Mouse (Mus musculus): ENCODE results near the gene Pfdn6.
"Not testable (repeated sequence)": the region's sequence is repeated elsewhere in the genome, so short reads cannot be mapped to it uniquely, and the experiment has no call there.

Gene Pfdn6

DNA sequence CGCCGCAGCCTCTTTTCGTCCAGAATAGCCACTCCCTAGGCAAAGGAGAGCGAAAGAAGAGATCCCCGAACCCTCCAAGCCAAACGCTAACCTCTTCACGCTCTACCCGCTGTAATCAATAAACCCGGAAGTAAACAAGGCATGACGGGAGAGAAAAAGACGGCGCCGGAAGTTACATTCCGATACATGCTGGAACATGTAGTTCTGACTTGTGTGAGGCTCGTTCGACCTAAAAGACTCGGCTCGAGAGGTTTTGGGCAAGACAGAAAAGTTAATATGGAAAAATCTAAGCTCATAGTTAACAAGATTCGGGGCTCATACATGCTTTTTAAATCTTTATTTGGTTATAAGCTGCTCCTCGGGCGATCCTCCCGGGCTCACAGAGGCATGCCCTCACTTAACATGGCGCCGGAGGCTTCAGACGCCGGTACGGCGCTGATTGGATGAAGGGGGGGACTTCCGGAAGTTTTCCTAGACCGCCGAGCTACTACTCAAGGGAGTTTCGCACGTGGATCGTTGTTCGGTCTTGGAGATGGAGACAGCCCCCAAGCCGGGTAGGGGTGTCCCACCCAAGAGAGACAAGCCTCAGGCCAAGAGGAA, at the start of gene Pfdn6, which contains the start of gene Wdr46:
Gene Pfdn6 (minus strand): TSS at position 138 of the 600 bp plus-strand sequence.
Gene Wdr46 (plus strand): TSS at position 455 of the 600 bp plus-strand sequence.
- peak; percentile 89 for DNase-seq

DNA sequence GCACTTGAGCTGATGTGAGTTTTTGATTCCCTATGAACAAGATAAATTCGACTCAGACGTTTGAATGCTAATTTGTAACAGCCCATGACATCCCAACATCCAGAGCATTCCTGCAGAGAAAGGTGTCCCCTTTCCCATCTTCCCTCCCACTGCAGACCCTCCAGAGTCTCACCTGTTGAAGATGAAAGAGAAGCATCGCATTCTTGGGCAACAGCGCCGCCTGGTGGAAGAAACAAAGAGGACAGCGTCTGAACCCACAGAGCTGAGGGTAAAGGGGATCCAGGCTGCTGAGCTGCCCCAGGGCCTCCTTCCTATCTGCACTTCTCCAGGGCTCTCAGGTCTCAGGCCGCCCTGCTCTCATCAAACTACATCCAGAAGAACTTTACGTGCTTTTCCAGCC, 42.0 kb upstream of the Pfdn6 start:
- not testable (repeated sequence) for DNase-seq

DNA sequence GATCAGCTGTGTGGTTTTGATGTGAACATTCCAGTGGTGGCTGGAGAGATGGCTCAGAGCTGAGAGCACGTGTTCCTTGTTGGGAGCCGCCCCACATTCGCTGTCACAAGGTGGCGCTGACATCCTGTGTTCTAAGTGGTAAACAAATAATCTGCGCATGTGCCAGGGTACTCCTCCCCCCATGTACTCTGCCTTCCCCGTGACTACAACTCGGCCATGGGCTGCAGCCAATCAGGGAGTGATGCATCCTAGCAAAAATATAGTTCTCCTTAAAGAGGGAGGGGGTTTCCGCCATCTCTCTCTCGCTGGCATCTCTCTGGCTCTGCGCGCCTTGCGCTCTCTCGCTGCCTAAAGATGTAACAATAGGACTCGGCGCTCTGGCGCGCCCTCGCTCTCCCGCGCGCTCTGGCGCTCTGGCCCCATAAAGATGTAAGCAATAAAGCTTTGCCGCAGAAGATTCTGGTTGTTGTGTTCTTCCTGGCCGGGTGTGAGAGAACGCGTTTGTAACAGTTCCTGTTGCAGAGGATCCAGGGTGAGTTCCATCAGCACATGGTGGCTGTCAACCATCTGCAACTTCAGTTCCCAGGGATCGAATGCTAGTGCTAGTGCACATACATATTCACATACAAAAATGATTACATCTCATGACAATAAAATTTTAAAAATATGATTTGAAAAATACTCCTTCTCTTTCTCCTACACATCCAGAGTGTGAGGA, 41.2 kb upstream of the Pfdn6 start:
- peak; percentile 97 for DNase-seq

DNA sequence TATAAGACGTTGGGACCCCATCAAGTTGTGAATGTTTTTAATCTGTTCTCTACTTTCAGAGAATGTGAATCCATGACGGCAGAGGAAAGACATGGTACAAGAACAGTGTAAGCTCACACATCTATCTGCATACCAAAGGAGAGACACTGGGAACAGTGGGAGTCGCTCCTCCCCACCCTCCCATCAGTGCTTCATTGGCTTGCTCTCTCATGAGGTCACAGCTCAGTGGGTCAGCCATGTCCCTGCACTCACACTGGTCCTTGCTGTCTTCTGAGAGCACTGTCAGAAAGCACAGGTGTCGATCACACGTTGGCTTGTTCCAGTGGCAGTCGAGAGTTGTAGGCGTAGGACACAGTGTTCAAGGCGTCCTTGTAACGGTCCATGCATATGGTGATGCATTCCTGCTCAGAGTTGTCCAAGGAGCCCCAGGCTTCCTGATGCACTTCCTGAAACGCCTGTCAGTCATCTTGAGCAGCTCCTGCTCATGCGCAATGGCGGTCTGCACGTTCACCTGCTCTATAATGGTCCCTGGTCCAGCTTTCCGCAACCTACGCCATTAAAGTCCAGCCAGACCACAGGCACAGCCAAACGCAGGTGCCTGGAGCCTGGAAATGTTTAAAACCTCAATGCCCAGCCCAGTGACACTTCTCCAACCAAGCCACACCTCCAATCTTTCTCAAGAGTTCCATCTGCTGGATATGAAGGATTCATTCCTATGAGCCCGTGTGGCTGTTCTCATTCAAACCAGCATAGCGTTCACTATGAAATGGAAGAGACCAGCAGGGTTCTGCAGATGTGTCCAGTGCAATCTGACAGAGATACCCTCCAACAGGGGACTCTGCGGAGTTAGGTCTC, 40.3 kb upstream of the Pfdn6 start:
- DNase-seq: no peak

DNA sequence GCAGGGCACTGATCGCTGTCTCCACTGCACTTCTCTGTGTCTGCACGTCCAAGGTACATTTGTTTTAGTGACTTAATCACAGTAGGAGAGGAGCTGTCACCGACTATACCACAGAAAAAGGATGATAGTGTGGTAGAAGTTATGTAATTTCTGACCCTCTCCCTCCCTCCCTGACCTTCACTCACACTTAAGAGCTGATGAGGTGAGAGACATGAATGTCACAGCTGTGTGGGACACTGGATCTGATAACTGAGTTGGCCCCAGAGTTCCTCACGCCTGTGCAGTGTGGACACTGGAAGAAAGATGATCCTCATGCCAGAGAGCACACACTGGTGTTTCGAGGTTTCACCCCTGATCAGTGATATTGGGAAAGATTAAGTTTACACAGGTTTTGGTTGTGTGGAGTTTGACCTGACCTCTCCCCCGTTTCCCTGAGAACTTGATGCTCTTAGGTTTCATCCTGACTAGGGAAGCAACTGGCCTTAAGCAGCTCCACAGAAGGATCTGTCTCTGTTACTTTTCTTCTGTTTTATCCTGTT, 39.4 kb upstream of the Pfdn6 start:
- DNase-seq: no peak

DNA sequence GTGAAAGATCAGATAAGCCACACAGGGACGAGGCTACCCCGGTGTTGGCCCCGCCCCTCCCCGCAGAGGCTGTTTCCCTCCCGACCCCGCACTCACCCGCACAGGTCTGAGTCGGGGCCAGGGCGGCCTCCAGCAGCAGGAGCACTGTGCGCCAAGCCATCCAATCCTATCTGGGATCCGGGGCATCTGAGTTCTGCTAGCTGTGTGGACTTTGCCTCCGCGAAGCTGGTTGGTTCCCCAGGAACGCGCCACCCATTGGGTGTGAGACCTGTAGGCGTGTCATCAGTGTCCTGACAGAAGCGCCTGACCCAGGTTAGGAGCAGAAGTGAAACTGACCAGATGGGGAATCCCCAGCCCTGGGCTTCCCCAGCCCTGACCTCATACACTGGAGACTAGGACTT, 38.5 kb upstream of the Pfdn6 start:
- DNase-seq: peak; percentile 85

DNA sequence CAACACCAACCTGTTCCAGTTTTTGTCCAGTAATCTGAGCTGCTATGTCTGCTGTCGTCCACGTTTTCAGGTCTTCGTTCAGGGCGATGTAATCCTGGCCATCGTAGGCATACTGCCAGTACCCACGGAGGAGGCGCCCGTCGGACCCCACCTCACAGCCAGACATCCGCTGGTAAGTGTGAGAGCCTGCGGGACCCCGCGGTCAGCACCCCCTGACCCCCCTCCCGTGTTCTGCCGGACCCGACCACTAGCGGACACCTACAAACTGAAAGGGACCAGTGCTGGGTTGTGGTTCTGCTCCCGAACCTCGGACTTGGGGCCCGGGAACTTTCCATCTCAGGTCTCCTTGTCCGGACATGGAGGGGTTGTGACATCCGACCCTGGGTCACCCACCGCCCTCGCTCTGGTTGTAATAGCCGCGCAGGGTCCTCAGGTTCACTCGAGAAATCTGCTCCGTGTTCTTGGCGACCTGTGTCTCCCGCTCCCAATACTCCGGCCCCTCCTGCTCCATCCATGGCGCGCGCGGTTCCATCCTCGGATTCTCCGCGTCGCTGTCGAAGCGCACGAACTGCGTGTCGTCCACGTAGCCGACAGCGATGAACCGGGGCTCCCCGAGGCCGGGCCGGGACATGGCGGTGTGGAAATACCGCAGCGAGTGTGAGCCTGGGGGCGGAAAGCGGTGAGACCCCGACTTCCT, 37.9 kb upstream of the Pfdn6 start:
- DNase-seq: no peak

DNA sequence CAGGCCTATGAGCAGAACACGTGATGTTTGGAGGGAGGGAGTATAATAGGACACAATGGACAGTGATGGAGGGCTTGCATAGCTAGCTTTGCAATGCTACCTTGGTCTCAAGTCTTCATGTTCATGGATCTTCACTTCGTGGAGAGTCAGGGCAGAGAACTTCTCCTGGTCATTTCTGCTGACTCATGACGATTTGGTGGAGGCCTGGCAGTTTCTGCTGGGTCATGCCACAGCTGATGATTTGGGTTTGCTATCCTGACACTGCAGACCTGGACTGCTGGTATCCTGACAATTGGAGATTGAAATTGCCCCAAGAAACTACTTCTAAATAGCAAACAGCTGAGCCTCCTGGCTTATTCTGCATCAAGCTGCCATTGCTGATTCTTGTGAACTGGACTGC, 33.4 kb upstream of the Pfdn6 start:
- no peak for DNase-seq

DNA sequence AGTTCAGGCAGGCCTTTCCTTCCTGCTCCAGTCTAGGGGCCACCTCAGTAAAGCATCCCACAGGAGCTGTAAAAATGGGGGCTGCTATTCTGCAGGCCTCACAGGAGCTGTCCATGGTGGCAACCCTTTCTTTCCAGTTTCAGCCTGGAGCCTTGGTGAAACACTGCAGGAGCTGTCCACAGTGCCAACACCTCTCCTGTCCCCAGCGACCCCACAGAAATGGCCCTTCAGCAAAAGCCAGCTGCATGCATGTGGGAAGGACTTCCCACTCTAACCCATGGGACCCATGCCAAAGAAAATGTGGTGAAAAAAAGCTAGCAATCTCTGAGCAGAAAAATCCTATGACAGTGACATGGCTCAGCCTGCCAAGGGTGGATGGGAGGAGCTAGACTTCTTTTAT, 32.5 kb upstream of the Pfdn6 start:
- no peak for DNase-seq

DNA sequence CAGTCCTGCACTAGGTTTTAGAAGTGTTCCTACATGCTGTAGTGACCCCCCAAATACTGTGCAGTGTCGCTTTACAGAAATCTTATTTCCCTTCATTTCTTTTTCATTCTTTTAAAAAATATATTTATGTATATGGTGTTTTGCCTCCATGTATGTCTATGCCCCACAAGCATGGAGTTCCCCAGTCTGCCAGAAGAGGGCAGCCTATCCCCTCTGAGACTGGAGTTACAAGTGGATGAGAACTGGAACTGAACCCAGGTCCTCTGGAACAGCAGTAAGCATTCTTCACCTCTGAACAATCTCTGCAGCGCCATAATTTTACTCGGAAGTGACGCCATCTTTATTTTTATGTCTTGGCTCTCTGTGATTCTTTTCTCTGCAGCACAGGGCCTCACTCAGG, 29.3 kb upstream of the Pfdn6 start:
- no peak for DNase-seq

DNA sequence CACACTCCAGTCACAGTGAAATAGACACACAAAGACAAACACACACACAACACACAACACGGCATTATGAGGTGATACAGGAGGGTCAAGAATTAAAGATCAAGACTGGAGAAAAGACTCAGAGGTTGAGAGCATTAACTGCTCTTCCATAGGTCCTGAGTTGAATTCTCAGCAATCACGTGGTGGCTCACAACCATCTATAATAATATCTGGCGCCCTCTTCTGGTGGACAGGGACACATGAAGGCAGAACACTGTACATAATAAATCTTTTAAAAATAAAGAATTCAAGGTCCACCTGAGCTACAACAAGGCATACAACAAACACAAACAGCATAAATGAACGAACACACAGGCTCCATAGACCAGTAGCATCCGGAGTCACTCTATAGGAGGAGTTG, 28.8 kb upstream of the Pfdn6 start:
- no peak for DNase-seq

DNA sequence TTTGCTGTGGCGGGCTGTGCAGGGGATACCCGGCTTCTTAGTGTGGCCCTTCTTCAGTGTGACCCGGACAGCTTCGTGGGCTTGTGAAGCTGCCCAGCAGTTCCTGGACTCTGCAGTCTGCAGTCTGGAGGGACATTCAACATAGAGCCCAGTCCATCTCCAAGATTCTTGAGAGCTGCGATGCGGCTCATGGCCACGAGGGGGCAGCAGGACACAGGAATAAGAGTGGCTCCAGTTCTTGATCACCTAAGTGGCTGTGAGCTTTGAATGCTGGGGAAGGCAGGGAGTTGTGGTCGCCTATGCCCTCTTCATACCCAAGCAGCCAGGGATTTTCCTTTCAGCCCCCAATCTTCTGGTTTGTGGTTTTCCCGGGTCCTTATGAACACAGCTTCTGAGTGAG, 28.3 kb upstream of the Pfdn6 start:
- peak; percentile 67 for DNase-seq

DNA sequence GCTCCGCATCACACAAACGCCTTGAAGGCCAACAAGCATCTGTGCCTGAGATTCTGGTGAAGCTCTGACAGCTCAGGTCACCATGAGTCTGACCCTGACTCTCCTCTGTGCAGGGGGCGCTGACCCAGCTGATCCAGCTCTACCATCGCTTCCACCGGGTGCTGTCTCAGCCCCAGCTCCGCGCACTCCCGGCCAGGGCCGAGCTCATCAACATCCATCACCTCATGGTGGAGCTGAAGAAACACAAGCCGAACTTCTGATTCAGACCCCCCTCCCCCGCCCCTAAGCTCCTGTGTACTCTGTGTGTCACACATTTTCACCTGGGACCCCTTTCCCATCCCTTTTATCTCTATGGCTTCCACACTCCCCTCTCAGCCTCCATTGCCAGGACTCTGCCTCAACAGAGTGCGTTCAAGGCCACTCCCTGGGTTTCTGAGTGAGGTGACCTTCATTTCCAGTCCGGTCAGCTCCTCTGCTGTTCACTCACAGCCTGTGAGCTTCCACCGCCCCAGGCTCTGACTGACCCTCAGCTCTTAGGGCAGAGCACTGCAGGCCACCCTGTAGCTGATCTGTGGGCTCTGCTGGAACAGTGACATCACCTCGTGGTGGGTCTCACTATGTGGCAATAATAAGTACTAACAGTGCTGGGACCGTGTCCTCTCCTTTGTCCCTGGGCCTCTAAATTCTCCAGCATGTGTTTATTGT, 25.9 kb upstream of the Pfdn6 start:
- no peak for DNase-seq

DNA sequence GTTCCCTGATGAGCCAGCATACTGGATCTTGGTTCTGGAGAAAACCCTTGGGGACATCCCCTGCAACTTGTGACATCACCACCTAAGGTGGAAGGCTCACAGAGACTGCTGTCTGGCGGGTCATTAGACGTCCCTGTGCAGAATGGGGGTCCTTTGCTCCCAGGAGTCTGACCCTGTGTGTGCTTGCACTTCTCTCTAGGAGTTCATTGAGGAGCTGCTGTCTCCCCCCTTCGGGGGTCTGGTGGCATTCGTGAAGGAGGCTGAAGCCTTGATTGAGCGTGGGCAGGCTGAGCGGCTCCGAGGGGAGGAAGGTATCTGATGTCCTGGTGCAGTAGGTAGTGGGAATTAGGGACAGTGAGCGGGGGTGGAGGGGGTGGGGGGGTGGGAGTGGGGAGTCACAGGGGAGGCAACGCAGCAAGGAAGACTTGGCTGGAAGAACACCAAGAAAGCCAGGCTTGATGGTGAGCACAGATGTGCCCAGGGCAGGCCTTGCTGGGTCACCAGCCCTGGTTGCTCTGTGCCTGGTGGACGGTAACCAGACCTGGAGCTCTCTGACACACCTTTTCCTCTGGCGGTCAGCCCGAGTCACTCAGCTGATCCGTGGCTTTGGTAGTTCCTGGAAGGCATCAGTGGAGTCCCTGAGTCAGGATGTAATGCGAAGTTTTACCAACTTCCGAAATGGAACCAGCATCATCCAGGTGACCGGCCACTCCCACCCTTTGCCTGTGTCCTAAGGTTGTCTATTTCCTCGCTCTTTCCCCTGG, 25.1 kb upstream of the Pfdn6 start:
- DNase-seq: no peak

DNA sequence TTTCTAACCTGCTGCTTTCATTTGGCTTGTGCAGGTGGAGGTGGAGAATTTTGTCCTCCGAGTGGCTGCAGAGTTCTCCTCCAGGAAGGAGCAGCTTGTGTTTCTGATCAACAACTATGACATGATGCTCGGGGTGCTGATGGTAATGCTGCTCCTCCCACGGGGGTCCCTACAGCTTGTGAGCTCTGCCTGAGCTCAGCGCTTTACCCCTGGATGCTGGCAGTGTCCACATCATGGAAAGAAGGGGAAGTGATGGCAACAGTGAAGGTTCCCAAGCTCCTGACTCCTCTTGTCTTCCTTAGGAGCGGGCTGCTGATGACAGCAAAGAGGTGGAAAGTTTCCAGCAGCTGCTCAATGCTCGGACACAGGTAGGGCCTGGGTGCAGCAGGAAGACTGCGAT, 22.7 kb upstream of the Pfdn6 start:
- peak; percentile 5 for DNase-seq

DNA sequence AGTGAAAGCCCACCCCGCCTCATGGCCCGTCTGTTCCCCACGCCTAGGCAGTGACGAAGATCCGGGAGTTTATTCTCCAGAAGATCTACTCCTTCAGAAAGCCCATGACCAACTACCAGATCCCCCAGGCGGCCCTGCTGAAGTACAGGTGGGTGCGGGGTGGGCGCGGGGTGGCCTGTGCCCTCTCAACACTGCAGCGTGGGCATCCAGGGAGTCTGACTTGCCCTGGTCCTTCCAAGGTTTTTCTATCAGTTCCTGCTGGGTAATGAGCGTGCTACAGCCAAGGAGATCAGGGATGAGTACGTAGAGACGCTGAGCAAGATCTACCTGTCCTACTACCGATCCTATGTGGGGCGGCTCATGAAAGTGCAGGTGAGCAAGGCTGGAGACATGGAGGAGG, 19.8 kb upstream of the Pfdn6 start:
- DNase-seq: no peak

DNA sequence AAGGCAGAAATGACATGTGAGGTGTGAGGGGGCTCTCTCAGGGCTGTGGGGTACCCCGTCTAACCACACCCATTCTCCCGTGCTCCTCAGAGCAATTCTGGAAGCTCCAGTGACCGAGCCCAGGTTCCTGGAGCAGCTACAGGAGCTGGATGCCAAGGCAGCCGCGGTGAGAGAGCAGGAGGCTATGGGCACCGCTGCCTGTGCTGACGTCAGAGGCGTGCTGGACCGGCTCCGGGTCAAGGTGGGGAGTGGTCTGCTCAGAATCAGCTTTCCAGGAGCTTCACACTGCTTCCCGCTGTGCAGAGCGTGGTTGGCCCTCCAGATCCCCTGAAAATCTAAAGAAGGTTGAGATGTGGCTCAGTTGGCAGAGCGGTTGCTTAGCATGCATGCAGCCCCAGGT, 19.0 kb upstream of the Pfdn6 start:
- no peak for DNase-seq

DNA sequence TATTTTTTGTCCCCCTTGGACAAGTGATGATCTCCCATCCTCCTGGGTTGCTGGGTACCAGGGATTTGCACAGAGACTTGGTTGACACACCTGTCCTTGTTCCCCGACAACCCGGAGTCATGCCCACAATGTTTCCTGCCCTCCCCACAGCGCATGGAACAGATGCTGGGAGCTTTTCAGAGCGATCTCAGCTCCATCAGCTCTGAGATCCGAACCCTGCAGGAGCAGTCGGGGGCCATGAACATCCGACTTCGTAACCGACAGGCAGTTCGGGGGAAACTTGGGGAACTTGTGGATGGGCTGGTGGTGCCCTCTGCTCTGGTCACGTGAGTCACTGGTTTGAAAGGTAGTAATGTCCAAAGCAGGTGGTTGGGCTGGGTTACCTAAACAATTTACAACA, 18.3 kb upstream of the Pfdn6 start:
- no peak for DNase-seq

DNA sequence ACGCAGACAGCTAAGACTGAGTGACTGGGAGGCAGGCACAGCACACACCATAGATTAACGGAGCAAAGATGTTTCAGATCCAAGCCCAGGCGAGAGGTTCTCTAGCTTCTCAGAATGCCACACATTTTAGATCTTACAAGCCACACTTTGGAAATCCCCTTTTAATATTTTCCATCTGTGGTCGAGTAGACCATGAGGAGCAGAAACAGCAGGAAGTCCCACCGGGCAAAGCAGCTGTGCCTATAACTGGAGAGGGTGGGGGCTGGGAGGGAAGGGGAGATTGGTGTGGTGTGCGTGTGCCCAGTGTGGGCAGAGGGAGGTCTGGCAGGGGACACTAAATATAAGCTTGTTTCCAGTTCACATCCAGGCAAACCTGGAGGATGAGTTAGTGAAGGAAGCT, 17.4 kb upstream of the Pfdn6 start:
- DNase-seq: no peak

DNA sequence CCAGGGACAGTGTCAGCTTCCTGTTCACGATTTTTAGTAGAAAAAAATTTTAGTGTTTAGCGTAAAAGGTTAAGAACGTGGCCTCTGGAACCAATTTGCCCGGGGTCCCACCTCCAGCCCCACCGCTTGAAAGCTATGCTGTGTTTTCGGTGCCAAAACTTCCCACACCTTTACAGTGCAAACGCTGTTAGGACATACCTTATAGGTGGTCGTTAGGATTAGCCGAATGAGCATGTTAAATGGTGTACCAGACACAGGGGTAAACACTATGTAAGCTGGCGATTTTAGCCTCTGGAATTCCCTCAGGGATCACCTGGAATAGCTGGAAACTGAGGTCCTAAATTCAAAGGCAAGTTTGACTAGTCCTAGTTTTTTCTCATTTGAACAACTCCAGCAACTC, 16.2 kb upstream of the Pfdn6 start:
- no peak for DNase-seq

DNA sequence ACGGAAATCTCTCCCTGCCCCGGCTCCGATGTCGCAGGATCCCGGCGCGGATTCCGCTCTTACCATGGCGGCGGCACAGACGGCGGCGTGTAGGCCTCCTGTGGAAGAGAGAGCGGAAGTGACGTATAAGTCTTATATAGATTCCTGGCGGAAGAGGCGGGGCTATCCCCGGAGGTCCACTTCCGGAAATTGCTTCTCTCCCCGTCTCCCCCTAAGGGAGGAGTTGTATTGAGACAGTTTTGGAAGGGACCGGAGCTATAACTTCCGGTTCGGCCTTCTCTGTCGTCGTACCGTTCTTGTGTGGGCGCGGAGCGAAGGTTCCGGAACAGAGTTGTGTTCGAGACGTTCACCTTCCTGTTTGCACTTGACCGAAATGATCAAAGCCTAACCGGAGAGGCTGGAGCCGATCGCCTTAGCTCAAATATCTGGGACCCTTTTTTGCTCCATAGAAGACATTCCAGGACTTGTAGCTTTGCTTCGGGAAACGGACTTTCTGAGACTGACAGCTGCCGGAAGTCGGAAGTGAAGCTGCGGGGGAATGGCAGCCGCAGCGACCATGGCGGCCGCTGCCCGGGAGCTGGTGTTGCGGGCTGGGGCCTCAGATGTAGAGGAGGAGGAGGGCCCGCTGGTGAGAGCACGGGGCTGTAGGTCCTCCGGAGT, 15.5 kb upstream of the Pfdn6 start, which contains the start of the genes Vps52 and Rps18:
Gene Vps52 (plus strand): TSS at position 258 of the 660 bp plus-strand sequence.
Gene Rps18 (minus strand): TSS at position 447 of the 660 bp plus-strand sequence.
- DNase-seq: peak; percentile 98

All from layer of hippocampus, adult 9-11 months (tissue).